Comparison of ENCODE assay signal across 15 mouse cellular contexts in the genomic region with DNA sequence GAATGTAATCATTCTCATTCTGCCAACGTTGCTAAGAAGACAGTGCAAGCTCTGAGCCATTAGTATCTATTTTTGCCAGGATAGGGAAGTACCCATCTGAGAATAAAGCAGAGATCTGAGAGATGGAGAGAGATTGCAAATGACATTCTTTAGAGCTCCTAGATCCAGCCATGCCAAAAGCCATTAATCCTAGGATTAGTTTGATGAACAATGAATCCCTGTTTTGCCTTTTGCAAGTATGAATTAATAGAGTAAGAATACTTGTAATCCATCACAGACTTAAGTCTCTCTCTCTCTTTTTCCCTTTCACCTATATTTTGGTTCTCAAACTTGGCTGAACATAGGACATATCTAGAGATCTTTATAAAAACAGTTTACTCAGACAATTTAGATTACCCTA.
A peak's percentile ranks its signal among the peaks of the same experiment; 100 is the strongest.
DNase-seq lines count a peak whose midpoint lies in the region; TF ChIP-seq lines count a peak whose summit lies in the region.
"Had no signal": no experiment of that assay in that cellular context is flagged by ENCODE, and none has a peak within 500 bp of the region (broad histone marks: within the 10 kb centered on the region; RNA-seq: fewer than 3 reads in every experiment).

No protein-coding gene starts in this region.

- no peaks in the 10 kb centered on the region for H3K4me1 ChIP-seq in cerebellum, adult 2 months (ENCODE audit: control insufficient read depth, insufficient read depth, low read length)

- H3K27ac ChIP-seq in cerebellum, adult 2 months (ENCODE audit: insufficient read depth, low read length): no peak overlapping the region

- no peak for TF ChIP-seq POLR2A in cerebellum, adult 2 months (IDR thresholded peaks at IDR 0.05; ENCODE audit: borderline replicate concordance, insufficient read depth, low read length)

- TF ChIP-seq CTCF in cerebellum, adult 2 months (IDR thresholded peaks at IDR 0.05; ENCODE audit: borderline replicate concordance, insufficient read depth, low read depth, low read length): no peak

- 68% methylated on average over 1 of the region's 1 CpGs for WGBS in cerebellum, adult 2 months

- H3K27me3 ChIP-seq in cerebellum, adult 2 months (ENCODE audit: control insufficient read depth, insufficient read depth, low read length): no peaks in the 10 kb centered on the region
- H3K27me3 ChIP-seq: Patski had no signal

- no peak overlapping the region for H3K4me3 ChIP-seq in cerebellum, adult 2 months (replicated peaks; ENCODE audit: insufficient read depth, low read depth, low read length)

- DNase-seq in fat pad, adult 2 months (ENCODE audit: extremely low read depth, low read depth, low spot score): peak; percentile 95
- DNase-seq in gonadal fat pad, adult 2 months (ENCODE audit: low read depth): peak; percentile 92
- no peak for DNase-seq in left cerebral cortex, adult 18-20 months (ENCODE audit: low spot score in 2 of 2)
- DNase-seq in cerebellum, adult 2 months: no peak
- DNase-seq: adrenal gland, adult 2 months; adrenal gland, adult 8-10 months; adrenal gland, postnatal 10 days; adrenal gland, postnatal 14 days; adrenal gland, postnatal 25 days; adrenal gland, postnatal 36 days; B cell, adult 2 months; cerebellum, adult 11 months; cerebellum, adult 11-12 months; cerebellum, adult 18-20 months had no signal

Comparison
In these comparisons a context has a peak if more than half of its experiments do, and no peak if none do; other contexts are left out.
1. DNase-seq: peak in fat pad, adult 2 months (single experiment) and gonadal fat pad, adult 2 months (single experiment); none in left cerebral cortex, adult 18-20 months (0 of 2) and cerebellum, adult 2 months (0 of 2).